Mouse (Mus musculus): Measurements from ENCODE around the gene Klhl11. TPM values are rescaled to one million over a fixed set of nuclear protein-coding genes. Genes with fewer than 3 reads are reported as not detected.

The Klhl11 gene
- total RNA-seq, 2 experiments from 2014 or later: 7.6 to 8.2 TPM

- intact Hi-C loops (cut with DNase I): loop anchor here (1.0 to 2.0 kb wide), 2 partner anchors 18 to 26 kb away; partner anchors contain the start of genes Jup, Klhl10 and Nt5c3b
- DNase-seq: peak; percentile 53 to 75
These were observed 57.4 kb downstream of the Klhl11 start, which contains the start of gene Fkbp10 for GRCm38 (mm10) chr11:100414914-100415822. TSS of gene Fkbp10 (plus strand) at chr11:100415697.

DNA sequence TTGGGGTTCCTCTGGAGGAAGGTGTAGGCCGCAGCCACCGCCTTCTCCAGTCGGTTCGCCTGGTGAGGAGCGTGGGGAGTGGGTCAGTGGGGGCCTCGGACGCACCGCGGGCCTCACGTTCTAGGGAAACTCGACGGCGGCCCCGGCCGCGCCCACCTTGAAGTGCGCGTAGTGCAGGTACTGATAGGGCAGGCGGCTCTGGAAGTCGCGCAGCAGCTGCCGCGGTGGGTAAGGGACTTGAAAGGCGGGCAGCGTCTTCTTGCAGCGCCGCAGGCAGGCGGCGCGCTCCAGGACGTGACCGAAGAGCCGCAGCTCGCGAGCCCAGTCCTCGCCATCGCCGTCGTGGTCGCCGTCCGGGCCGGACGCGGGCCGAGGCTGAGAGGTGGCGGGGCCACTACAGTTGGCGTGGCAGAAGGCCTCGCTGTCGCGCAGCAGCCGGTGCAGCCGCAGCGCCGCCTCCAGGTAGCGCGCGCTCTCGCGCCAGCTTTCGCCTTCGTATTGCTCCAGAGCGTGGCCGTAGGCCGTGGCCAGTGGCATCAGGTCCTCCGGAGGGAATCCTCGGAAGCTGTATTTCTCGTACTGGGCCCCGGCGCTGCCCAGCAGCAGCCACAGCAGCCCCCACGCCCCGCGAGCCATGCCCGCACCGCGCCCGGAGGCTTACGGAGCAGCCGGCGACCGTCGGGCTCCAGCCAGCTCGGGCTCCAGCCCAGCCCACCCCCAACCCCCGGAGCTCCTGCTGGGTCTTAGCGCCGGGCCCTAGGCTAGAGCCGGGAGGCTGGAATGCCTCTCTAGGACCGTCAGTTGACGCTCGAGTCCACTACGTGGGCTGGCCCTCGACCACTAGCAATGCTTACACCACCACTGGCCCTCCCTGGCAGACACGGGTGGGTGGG is 58.3 kb downstream of the Klhl11 start, which contains the start of gene P3h4:
Gene P3h4, minus strand, starts transcription at position 816 of the 893 bp plus-strand sequence.
- DNase-seq: peak; percentile 83 to 89
- intact Hi-C loops (cut with DNase I): loop anchor here (1.0 to 2.0 kb wide), 2 partner anchors 17 to 27 kb away; partner anchors contain the start of genes Jup, Klhl10 and Nt5c3b

- no peak for DNase-seq
- intact Hi-C loops (cut with DNase I): no loop called here
These were observed 59.0 kb downstream of the Klhl11 start for GRCm38 (mm10) chr11:100413541-100413940.

Small RNA genes lying within 50 kb of the gene (microRNA-seq; reads per million reads assigned to microRNA genes)
- gene Gm27374 (ENCODE audit: borderline number of aligned reads in 2 of 2) (0 reads per million in 2 experiments), gene Mir7116 (ENCODE audit: borderline number of aligned reads in 2 of 2) (0 reads per million in 2 experiments)

Other genes with a start within 250 kb of the Klhl11 start
- not detected for gene Krt16, start 223.8 kb downstream of the Klhl11 start, total RNA-seq (2021)
- not detected for gene Krt17, start 211.7 kb downstream of the Klhl11 start, total RNA-seq (2021)
- gene Krt42, start 202.9 kb downstream of the Klhl11 start, total RNA-seq (2021): not detected
- 1,000 to 10,000 TPM; 1,603 to 1,774 TPM for gene Eif1, start 152.9 kb downstream of the Klhl11 start, total RNA-seq (2021)
- not detected for gene Gast, start 138.3 kb downstream of the Klhl11 start, total RNA-seq (2021)
- gene Hap1, start 116.6 kb downstream of the Klhl11 start, total RNA-seq (2021): 1 to 10 TPM; 1.6 to 1.8 TPM
- gene Jup, start 75.0 kb downstream of the Klhl11 start, total RNA-seq (2021): 100 to 1,000 TPM; 252 to 272 TPM
- gene P3h4, start 57.9 kb downstream of the Klhl11 start, total RNA-seq (2021): 10 to 100 TPM; 16.3 to 18.2 TPM
- 10 to 100 TPM; 12.9 to 13.4 TPM for gene Fkbp10, start 57.0 kb downstream of the Klhl11 start, total RNA-seq (2021)
- gene Nt5c3b, start 30.9 kb downstream of the Klhl11 start, total RNA-seq (2021): 10 to 100 TPM; 29.7 to 29.8 TPM
- under 1 TPM; 0.86 to 0.92 TPM for gene Klhl10, start 30.8 kb downstream of the Klhl11 start, total RNA-seq (2021)
- gene Acly, start 55.3 kb upstream of the Klhl11 start, total RNA-seq (2021): 10 to 100 TPM; 27.3 to 38.1 TPM
- gene Ttc25, start 72.9 kb upstream of the Klhl11 start, total RNA-seq (2021): under 1 TPM; 0.22 to 0.49 TPM
- gene Cnp, start 102.2 kb upstream of the Klhl11 start, total RNA-seq (2021): 1 to 10 TPM; 5.5 to 7.2 TPM
- 10 to 100 TPM; 57.2 to 59.2 TPM for gene Nkiras2, start 146.5 kb upstream of the Klhl11 start, total RNA-seq (2021)
- 100 to 1,000 TPM; 123 to 133 TPM for gene Dnajc7, start 147.4 kb upstream of the Klhl11 start, total RNA-seq (2021)
- under 1 TPM in 1 of 2 experiments, not detected in 1; 0.28 TPM for gene Zfp385c, start 219.7 kb upstream of the Klhl11 start, total RNA-seq (2021)
- 1 to 10 TPM in 1 of 2 experiments, under 1 TPM in 1; 0.75 to 2.8 TPM for gene Dhx58, start 231.5 kb upstream of the Klhl11 start, total RNA-seq (2021)
- gene Kat2a, start 239.7 kb upstream of the Klhl11 start, total RNA-seq (2021): 10 to 100 TPM; 12.4 to 13.0 TPM
- gene Hspb9, start 241.1 kb upstream of the Klhl11 start, total RNA-seq (2021): under 1 TPM in 1 of 2 experiments, not detected in 1; 0.43 TPM